Mouse (Mus musculus) liver, embryonic 12.5 days (tissue): Measurements from ENCODE around the gene Tgtp2. TPM values are rescaled to one million over a fixed set of nuclear protein-coding genes. Genes with fewer than 3 reads are reported as not detected.
"Not testable (repeated sequence)": the region's sequence is repeated elsewhere in the genome, so short reads cannot be mapped to it uniquely, and the experiment has no call there.

Experiments
- ATAC-seq: fragments of 200-750 bp; cut with Nextera tagmentation; 2 replicates; pipeline ENCODE4 v1.8.0; 2017; ENCODE audit warnings: moderate number of reproducible peaks, mild to moderate bottlenecking, moderate library complexity
- H3K27ac ChIP-seq: fragments of 300-500 bp; sonication (generic); 2 replicates; pipeline ENCODE4 v1.5.1; 2016; ENCODE audit warnings: mild to moderate bottlenecking
- H3K27me3 ChIP-seq: fragments of 300-500 bp; sonication (generic); replicated peaks from 2 replicates; pipeline ENCODE4 v1.6.1; 2016; ENCODE audit warnings: mild to moderate bottlenecking, moderate library complexity
- H3K36me3 ChIP-seq: fragments of 300-500 bp; sonication (generic); 2 replicates; pipeline ENCODE4 v1.6.1; 2016; ENCODE audit warnings: mild to moderate bottlenecking, moderate library complexity
- H3K4me1 ChIP-seq: fragments of 300-500 bp; sonication (generic); 2 replicates; pipeline ENCODE4 v1.6.1; 2016
- H3K4me2 ChIP-seq: fragments of 300-500 bp; sonication (generic); 2 replicates; pipeline ENCODE4 v1.6.1; 2016; ENCODE audit warnings: mild to moderate bottlenecking, moderate library complexity
- H3K4me3 ChIP-seq: fragments of 300-500 bp; sonication (generic); 2 replicates; pipeline ENCODE4 v1.5.1; 2016; ENCODE audit warnings: mild to moderate bottlenecking, moderate library complexity
- H3K9ac ChIP-seq: fragments of 300-500 bp; sonication (generic); 2 replicates; pipeline ENCODE4 v1.6.1; 2016; ENCODE audit warnings: mild to moderate bottlenecking, moderate library complexity
- H3K9me3 ChIP-seq: fragments of 300-500 bp; sonication (generic); replicated peaks from 2 replicates; pipeline ENCODE4 v1.6.1; 2016; ENCODE audit warnings: mild to moderate bottlenecking, moderate library complexity
- polyA plus RNA-seq: library from polyadenylated mRNA; unstranded; fragments of >200 nt; fragmentation: Nextera tagmentation; extraction: Ambion mirVana; gene quantifications from 2 replicates; pipeline ENCODE4 v1.2.1, GENCODE M21; 2016

The Tgtp2 gene
- polyA plus RNA-seq, 1 experiment from 2014 or later: 0.15 TPM

DNA sequence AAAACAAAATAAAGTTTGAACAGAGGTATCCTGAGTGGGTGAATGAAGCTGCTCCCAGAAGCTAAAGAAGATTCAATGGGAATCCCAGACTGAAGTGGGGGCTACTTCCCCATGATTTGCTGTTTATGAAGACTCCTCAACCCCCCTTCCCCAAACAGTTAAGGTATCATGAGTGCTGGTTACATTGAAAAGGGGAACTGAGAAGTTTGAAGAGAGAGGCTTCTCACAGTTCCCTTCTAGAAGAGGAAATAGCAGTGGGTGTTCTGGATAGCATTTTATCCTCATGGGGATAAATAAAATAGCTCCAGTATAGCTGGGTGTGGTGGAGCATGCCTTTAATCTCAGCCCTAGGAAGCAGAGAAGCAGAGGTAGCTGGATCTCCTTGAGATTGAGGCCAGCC, 13.9 kb downstream of the Tgtp2 start:
- H3K9ac ChIP-seq, H3K36me3 ChIP-seq, H3K9me3 ChIP-seq, H3K4me3 ChIP-seq, H3K27me3 ChIP-seq, H3K4me1 ChIP-seq, H3K27ac ChIP-seq, ATAC-seq, H3K4me2 ChIP-seq: not testable (repeated sequence)

DNA sequence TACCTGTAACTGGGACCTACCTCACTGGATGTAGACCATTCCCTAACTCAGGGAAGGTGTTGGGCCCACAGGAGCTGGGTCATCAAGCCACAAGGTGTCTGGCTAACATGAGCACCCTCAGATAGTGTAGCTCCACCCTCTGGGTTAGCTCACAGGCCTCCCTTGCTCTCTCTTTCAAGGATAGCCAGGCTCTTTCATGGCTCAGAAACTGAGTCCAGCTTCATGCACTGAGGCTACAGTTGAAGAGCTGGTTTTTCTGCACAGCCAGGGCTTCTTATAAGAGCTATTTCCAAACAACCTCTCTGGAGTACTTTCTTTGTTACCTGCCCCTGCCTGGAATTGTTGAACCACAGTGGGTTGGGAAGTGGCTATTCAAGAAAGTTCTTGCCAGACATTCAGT, 51.9 kb downstream of the Tgtp2 start:
- H3K27me3 ChIP-seq, H3K4me1 ChIP-seq, H3K9me3 ChIP-seq, H3K4me2 ChIP-seq, H3K27ac ChIP-seq, ATAC-seq, H3K4me3 ChIP-seq, H3K9ac ChIP-seq, H3K36me3 ChIP-seq: not testable (repeated sequence)

Other genes with a start within 250 kb of the Tgtp2 start
- gene Trim41, start 246.9 kb downstream of the Tgtp2 start, polyA plus RNA-seq: 2.1 and 2.3 TPM in 2 replicates
- gene Trim7, start 238.1 kb downstream of the Tgtp2 start, polyA plus RNA-seq: not detected in 2 replicates
- gene Gm12184, start 237.6 kb downstream of the Tgtp2 start, polyA plus RNA-seq: 4.1 and 5.0 TPM in 2 replicates
- 16.3 and 16.5 TPM in 2 replicates for gene Irgm1, start 192.5 kb downstream of the Tgtp2 start, polyA plus RNA-seq
- 0.19 and 0.33 TPM in 2 replicates for gene Gm5431, start 162.0 kb downstream of the Tgtp2 start, polyA plus RNA-seq
- gene Psme2b, start 118.0 kb downstream of the Tgtp2 start, polyA plus RNA-seq: 1.2 and 2.2 TPM in 2 replicates
- gene Olfr56, start 85.3 kb downstream of the Tgtp2 start, polyA plus RNA-seq: 0.07 TPM in 1 of 2 replicates, not detected in the other
- 0.50 and 0.89 TPM in 2 replicates for gene 9930111J21Rik1, start 84.8 kb downstream of the Tgtp2 start, polyA plus RNA-seq
- gene Gm12185, start 72.0 kb downstream of the Tgtp2 start, polyA plus RNA-seq: 0.02 TPM in 1 of 2 replicates, not detected in the other
- 0.07 and 0.11 TPM in 2 replicates for gene Tgtp1, start 70.0 kb downstream of the Tgtp2 start, polyA plus RNA-seq
- gene 9930111J21Rik2, start 13.0 kb downstream of the Tgtp2 start, polyA plus RNA-seq: 0.71 and 0.88 TPM in 2 replicates
- gene Ifi47, start 12.4 kb upstream of the Tgtp2 start, polyA plus RNA-seq: 7.0 and 7.2 TPM in 2 replicates
- gene Olfr1396, start 50.7 kb upstream of the Tgtp2 start, polyA plus RNA-seq: not detected in 2 replicates
- gene Olfr1395, start 78.1 kb upstream of the Tgtp2 start, polyA plus RNA-seq: not detected in 2 replicates
- gene Olfr1394, start 90.2 kb upstream of the Tgtp2 start, polyA plus RNA-seq: not detected in 2 replicates
- 1.6 and 2.0 TPM in 2 replicates for gene Btnl9, start 123.0 kb upstream of the Tgtp2 start, polyA plus RNA-seq
- gene Zfp62, start 139.1 kb upstream of the Tgtp2 start, polyA plus RNA-seq: 16.2 and 16.6 TPM in 2 replicates
- 35.4 and 35.7 TPM in 2 replicates for gene Mgat1, start 180.0 kb upstream of the Tgtp2 start, polyA plus RNA-seq
- 0.05 and 0.10 TPM in 2 replicates for gene Olfr1393, start 214.1 kb upstream of the Tgtp2 start, polyA plus RNA-seq
- not detected in 2 replicates for gene Olfr1392, start 221.1 kb upstream of the Tgtp2 start, polyA plus RNA-seq
- not detected in 2 replicates for gene Olfr10, start 240.5 kb upstream of the Tgtp2 start, polyA plus RNA-seq